Mouse (Mus musculus) CD4-positive, CD25-positive, alpha-beta regulatory T cell, adult 9 weeks (primary cell): ENCODE measurements around the gene Cab39l. TPM values are rescaled to one million over a fixed set of nuclear protein-coding genes. Genes with fewer than 3 reads are reported as not detected.

Experiments
- polyA plus RNA-seq: library from polyadenylated mRNA; unstranded; fragments of 100-300 nt; shearing (Covaris generic); gene quantifications from one replicate; pipeline ENCODE4 v1.2.1, GENCODE M21; 2017

Cab39l gene
- polyA plus RNA-seq: 74.8 TPM

DNA sequence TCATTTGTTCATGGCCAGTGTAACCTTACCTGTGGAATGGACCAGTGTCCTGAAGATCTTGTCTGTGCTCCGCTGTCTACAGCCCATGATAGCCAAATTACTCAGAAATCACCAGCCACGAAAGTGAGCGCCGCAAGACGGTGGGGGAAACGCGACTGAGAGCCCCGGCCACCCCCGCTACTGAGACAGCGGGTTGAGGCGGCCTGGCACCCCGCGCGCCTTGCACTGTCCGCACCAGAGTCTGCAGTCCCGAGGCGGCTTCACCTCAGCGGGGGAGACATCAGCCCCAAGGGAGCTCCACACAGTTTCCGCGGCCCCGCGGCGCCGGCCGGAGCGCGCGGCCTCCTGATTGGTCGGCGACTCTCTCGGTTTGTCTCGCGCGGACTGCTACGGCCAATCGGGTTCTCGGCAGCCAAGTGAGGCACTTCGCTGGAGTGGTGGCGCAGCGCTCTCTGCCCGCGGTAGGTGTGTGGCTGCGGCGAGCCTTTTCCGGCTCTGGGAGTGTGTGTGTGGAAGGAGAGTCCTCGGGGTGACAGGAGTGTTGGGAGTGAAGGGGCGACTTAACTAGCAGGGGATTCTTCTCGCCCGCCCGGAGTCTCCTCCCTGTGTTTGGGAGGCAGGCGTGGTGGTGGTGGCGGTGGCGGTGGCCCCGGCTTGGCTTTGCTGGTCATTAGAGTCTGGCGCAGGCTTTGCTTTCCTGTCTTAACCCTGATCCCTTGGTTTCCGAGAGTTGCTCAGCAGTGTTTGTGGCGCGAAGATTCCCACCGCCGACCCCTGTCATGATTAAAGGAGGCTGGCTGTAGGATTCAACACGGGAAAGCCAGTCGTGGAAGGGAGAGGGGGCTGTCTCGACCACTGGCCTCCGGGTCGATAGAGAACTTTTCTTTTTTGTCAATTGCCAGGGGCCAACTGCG, at the start of gene Cab39l, which contains the start of gene Setdb2:
Gene Cab39l (plus strand): TSS at position 415 of the 914 bp plus-strand sequence.
Gene Setdb2 (minus strand): TSS at position 327 of the 914 bp plus-strand sequence.

DNA sequence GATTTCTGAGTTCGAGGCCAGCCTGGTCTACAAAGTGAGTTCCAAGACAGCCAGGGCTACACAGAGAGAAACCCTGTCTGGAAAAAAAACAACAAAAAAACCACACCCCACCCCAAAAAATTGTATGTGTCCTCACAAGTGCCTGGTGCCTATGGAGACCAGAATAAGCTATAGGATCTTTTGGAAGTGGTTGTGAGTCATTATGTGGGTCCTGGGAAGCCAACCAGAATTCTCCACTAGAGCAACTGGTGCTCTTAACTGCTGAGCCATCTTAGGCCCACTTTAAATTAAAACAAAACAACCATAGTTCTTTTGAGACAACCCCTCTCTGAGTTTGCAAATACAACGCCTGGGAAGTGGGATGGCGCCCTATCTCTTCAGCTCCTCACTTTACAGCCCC, 45.5 kb upstream of the Cab39l start, which contains the start of gene Phf11c:
Gene Phf11c (minus strand): TSS at position 101 of the 400 bp plus-strand sequence.

GRCm38 (mm10) chr14:59597398-59598259, 156.9 kb downstream of the Cab39l start, which contains the start of gene Cdadc1:
Cdadc1 (minus strand) TSS chr14:59597959.

DNA sequence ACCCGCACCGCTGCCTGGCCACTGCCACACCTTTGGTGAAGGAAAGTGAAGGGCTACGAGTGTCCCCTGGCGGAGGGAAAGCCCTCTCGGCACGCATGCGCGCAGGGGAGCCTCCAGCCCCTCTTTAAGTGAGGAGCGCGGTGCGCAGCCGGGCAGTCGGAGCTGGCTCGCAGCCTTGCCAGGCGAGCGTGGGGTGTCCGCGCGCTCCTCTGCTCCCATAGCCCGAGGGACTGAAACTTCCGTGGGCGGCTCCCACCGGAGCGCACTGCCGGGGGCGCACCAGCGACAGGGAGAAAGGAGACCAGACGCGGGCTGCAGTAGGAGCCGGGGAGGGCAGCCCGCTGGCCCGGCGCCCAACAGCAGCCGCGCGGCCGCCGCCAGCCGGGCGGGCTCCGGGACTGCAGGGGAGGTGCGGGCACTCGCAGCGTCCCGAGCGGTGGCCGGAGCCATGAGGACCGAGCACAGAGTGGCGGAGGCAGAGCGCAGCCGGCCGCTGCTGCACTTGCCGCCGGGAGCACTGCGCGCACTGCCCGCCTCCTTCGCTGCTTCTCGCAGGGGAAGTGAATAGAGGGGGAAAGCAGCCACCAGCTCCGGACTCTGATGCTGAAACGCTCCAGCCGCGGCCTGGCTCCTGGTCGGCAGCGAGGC, 184.5 kb downstream of the Cab39l start, which contains the start of gene Shisa2:
Gene Shisa2 (plus strand): TSS at position 151 of the 648 bp plus-strand sequence.

Other genes starting within 250 kb of the Cab39l start
- gene Rcbtb1, start 239.8 kb upstream of the Cab39l start, polyA plus RNA-seq: 26.6 TPM
- 9.4 TPM for gene Gm6904, start 180.8 kb upstream of the Cab39l start, polyA plus RNA-seq
- 46.1 TPM for gene Phf11a, start 143.4 kb upstream of the Cab39l start, polyA plus RNA-seq
- gene Phf11b, start 99.6 kb upstream of the Cab39l start, polyA plus RNA-seq: 201 TPM
- gene Phf11d, start 75.5 kb upstream of the Cab39l start, polyA plus RNA-seq: 17.4 TPM
- 27.4 TPM for gene Phf11c, start 45.6 kb upstream of the Cab39l start, polyA plus RNA-seq
- gene Setdb2, start 88 bp upstream of the Cab39l start, polyA plus RNA-seq: 25.8 TPM
- gene Cdadc1, start 157.0 kb downstream of the Cab39l start, polyA plus RNA-seq: 42.9 TPM
- gene Shisa2, start 184.3 kb downstream of the Cab39l start, polyA plus RNA-seq: not detected